Mouse (Mus musculus) small intestine, adult 2 months (tissue): Measurements from ENCODE around the gene Zfp14. TPM values are rescaled to one million over a fixed set of nuclear protein-coding genes. Genes with fewer than 3 reads are reported as not detected.

Experiments used
- H3K27ac ChIP-seq: fragments of 200-500 bp; 2 replicates; pipeline ENCODE4 v1.5.1; 2012; ENCODE audit warnings: low read depth, low read length, control low read depth, inconsistent platforms; ENCODE audit not compliant: insufficient read depth
- H3K27me3 ChIP-seq: fragments of 200-500 bp; 2 replicates; pipeline ENCODE4 v1.6.1; 2012; ENCODE audit warnings: mild to moderate bottlenecking, moderate library complexity, low read length, inconsistent platforms; ENCODE audit not compliant: control insufficient read depth, insufficient read depth
- H3K36me3 ChIP-seq: fragments of 200-500 bp; 2 replicates; pipeline ENCODE4 v1.6.1; 2012; ENCODE audit warnings: mild to moderate bottlenecking, low read length, control low read depth, inconsistent platforms; ENCODE audit not compliant: control insufficient read depth, insufficient read depth
- H3K4me1 ChIP-seq: fragments of 200-500 bp; 2 replicates; pipeline ENCODE4 v1.6.1; 2012; ENCODE audit warnings: low read length, inconsistent platforms, mixed read lengths; ENCODE audit not compliant: control insufficient read depth, insufficient read depth, insufficient read length
- H3K4me3 ChIP-seq: fragments of 200-500 bp; 2 replicates; pipeline ENCODE4 v1.5.1; 2012; ENCODE audit warnings: low read depth, mild to moderate bottlenecking, control low read depth, inconsistent platforms, low read length, moderate library complexity
- CTCF ChIP-seq: fragments of 200-500 bp; IDR thresholded peaks from 2 replicates; pipeline ENCODE4 v1.5.1; 2012; ENCODE audit warnings: low read depth, mild to moderate bottlenecking, control low read depth, inconsistent platforms, low read length, moderate library complexity, mixed read lengths; ENCODE audit not compliant: insufficient replicate concordance, insufficient read length; ENCODE audit errors: extremely low read depth
- POLR2A ChIP-seq: fragments of 200-500 bp; IDR thresholded peaks from 2 replicates; pipeline ENCODE4 v1.6.1; 2012; ENCODE audit warnings: low read depth, mild to moderate bottlenecking, control low read depth, inconsistent platforms, low read length, moderate library complexity
- WGBS: fragments of 180-500 bp; shearing (Covaris S2); methylation state at CpG from one replicate; pipeline ENCODE4 v1.1.7; 2018; 5-methylcytosine and 5-hydroxymethylcytosine counted together
- polyA plus RNA-seq: library from polyadenylated mRNA; depleted of rRNA; stranded (reverse); fragments of >200 nt; gene quantifications from 2 replicates; pipeline ENCODE4 v1.2.3, GENCODE M21; 2012

Gene Zfp14
- polyA plus RNA-seq, 1 experiment = 0.58 TPM

DNA sequence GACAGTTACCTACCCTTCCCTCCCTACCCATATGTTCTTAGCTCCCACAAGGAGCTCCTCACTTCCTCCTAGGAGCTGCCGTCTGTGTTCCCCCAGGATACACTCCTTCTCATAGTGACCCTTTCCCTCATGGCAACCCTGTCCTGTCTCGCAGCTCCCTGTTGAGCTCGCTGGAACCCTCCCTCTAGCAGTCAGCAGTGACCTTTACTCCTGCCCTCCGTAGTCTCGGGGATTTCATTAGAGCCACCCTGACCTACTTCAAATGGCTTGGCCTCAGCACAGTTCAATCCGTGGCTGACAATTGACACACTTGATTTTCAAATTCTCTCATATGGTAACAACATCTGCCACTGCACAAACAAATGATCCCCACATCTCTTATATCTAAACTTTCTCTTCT lies 20.5 kb downstream of the Zfp14 start:
- Histone ChIP-seq H3K27me3 (no peaks in the 10 kb centered on the region), H3K36me3 (peaks cover 6% of the 10 kb centered on the region; the same call in 1 of the 2 replicates), H3K4me3 (no peak overlapping the region), H3K4me1 (no peaks in the 10 kb centered on the region), H3K27ac (no peak overlapping the region)
- TF ChIP-seq POLR2A (no peak), CTCF (no peak)
- WGBS = 18% methylated on average over 6 of the region's 6 CpGs

DNA sequence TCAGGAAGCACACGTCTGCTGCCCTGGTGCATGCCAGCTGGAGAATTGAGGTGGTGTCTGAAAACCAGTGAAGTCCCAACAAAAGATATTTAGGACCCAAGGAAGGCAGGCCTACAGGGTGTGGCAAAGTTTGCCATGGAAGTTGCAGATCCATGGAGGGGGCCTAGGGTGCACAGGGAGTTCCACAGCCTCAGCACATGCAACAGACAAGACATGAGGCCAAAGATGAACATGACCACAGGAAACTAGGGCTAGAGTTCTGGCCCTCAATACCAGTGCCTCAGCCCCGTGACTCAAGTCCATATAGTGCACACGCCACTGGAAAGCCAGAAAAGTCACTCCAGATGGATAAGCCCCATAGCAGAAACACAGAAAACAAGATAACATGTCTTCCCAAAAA lies 22.6 kb downstream of the Zfp14 start:
- no peak for TF ChIP-seq CTCF
- TF ChIP-seq POLR2A = no peak
- Histone ChIP-seq H3K4me3 (no peak overlapping the region), H3K36me3 (peaks cover 12% of the 10 kb centered on the region), H3K4me1 (no peaks in the 10 kb centered on the region), H3K27ac (no peak overlapping the region), H3K27me3 (no peaks in the 10 kb centered on the region)
- 90% methylated on average over 3 of the region's 3 CpGs for WGBS

DNA sequence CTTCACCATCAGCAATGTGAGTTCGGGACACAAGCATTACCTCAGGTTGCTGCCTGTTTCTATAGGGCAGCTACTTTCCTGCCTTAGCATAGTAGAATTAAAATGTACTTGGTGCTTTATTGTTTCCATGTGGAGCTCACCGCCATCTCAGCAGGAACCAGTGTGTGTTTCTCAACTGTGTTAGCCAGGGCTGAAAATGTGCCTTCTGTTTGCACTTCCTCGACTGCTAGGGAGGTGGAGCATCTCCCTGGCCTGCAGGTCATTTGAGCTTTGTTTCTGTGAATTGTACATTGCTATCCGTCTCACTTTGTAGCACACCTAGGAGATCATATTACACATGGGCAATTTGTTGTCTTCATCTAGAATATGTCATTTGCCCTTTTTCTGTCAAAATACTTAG lies 23.8 kb downstream of the Zfp14 start:
- no peak for TF ChIP-seq POLR2A
- no peak for TF ChIP-seq CTCF
- Histone ChIP-seq H3K36me3 (peaks cover 24% of the 10 kb centered on the region), H3K27ac (no peak overlapping the region), H3K4me1 (no peaks in the 10 kb centered on the region), H3K27me3 (no peaks in the 10 kb centered on the region), H3K4me3 (no peak overlapping the region)
- 70% methylated on average over 4 of the region's 4 CpGs for WGBS

DNA sequence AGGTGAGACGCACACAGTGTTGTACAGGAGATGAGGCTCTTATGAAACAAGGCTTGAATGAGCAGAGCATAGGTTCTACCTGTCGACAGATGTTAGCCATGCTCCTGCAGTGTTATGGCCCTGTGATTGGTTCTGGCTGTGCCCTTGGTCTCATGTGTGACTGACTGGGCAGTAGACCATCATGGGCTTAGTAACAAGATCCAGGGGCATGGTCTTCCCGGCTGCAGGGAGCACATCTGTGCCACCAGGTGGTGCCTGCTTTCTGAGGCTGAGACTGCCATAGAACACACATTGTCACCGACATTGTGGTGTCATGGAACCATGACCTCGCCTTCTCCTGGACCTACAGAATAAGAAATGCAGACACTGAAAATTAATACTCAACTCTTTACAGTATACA lies 25.8 kb downstream of the Zfp14 start:
- no peaks in the 10 kb centered on the region for H3K27me3 ChIP-seq
- 78% methylated on average over 5 of the region's 5 CpGs for WGBS
- no peaks in the 10 kb centered on the region for H3K4me1 ChIP-seq
- peaks cover 30% of the 10 kb centered on the region for H3K36me3 ChIP-seq
- no peak overlapping the region for H3K4me3 ChIP-seq
- H3K27ac ChIP-seq = no peak overlapping the region
- TF ChIP-seq CTCF = no peak
- TF ChIP-seq POLR2A = no peak

DNA sequence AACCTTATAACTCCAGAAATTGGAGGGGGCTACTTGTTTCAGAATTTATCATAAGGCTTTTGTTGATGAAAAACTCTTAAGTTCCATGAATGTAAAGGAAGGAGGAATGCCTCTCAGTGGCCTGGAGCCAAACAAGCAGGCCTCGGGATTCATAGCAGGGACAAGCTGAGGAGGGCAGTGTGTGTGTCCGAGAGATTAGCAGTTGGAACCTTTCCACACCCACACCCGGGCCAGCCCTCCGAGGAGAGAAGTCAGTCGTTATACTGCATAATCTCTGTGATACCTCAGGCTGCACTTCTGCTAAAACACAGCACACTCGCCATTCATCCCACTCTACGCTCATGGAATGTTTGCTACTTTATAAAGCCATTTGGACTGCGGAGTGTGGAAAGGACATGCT lies 27.4 kb downstream of the Zfp14 start:
- Histone ChIP-seq H3K4me1 (no peaks in the 10 kb centered on the region), H3K27me3 (no peaks in the 10 kb centered on the region), H3K4me3 (no peak overlapping the region), H3K27ac (no peak overlapping the region), H3K36me3 (peaks cover 37% of the 10 kb centered on the region)
- no peak for TF ChIP-seq CTCF
- TF ChIP-seq POLR2A = no peak
- 71% methylated on average over 8 of the region's 8 CpGs for WGBS

DNA sequence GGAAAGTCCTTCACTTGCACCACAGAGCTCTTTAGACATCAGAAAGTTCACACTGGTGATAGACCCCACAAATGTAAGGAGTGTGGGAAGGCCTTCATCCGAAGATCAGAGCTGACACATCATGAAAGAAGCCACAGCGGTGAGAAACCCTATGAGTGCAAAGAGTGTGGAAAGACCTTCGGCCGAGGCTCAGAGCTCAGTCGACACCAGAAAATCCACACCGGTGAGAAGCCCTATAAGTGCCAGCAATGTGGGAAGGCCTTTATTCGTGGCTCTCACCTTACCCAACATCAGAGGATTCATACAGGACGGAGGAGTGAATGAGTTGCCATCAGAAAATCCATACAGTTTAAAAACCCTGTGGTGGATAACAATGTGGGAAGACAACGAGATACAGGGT lies 27.9 kb downstream of the Zfp14 start:
- Histone ChIP-seq H3K27ac (no peak overlapping the region), H3K4me1 (no peaks in the 10 kb centered on the region), H3K4me3 (no peak overlapping the region), H3K27me3 (no peaks in the 10 kb centered on the region), H3K36me3 (peaks cover 41% of the 10 kb centered on the region)
- TF ChIP-seq CTCF (no peak), POLR2A (no peak)
- WGBS = 94% methylated on average over 9 of the region's 9 CpGs

DNA sequence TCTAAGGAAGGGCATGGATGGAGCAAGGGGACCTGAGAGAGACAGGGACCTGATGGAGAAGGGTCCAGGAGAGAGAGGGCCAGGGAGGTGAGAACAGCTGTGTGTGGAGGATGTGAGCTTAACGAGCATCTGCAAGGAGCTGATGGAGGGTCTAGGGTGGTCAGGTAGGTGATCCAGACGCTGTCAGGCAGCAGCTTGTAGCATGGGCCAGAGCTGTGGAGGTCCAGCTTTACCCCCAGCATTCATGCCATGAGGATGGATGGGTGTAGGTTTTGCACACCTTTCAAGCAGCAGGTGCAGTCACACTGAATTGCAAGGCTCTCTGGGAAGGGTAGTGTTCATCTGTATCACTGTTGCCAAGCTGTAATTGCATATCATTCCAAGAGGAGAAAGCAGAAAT lies 31.6 kb downstream of the Zfp14 start:
- no peaks in the 10 kb centered on the region for H3K27me3 ChIP-seq
- 89% methylated on average over 2 of the region's 2 CpGs for WGBS

DNA sequence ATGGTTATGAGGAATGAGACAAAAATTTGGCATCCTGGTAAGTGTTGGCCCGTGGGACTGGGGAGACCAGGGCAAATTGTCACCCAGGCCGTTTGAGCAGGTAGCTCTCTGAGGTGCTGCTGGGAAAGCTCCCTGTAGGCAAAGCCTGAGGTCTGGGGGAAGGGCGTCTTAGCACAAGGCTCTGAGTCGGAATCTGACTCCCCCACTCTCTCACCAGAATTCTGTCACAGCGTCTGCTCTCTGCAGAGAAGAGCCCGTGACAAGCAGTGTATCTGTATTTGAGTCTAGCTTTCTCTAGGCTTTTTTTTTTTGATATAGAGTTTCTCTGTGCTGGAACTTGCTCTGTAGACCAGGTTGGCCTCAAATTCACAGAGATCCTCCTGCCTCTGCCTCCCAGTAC lies 34.0 kb downstream of the Zfp14 start:
- TF ChIP-seq CTCF (no peak), POLR2A (no peak)
- 91% methylated on average over 6 of the region's 6 CpGs for WGBS
- Histone ChIP-seq H3K27ac (no peak overlapping the region), H3K4me1 (no peaks in the 10 kb centered on the region), H3K36me3 (peaks cover 50% of the 10 kb centered on the region), H3K4me3 (no peak overlapping the region), H3K27me3 (no peaks in the 10 kb centered on the region)

More for the DNA sequence above, 31.6 kb downstream of the Zfp14 start:
- no peak for TF ChIP-seq CTCF
- TF ChIP-seq POLR2A = no peak
- Histone ChIP-seq H3K4me1 (no peaks in the 10 kb centered on the region), H3K4me3 (no peak overlapping the region), H3K36me3 (peaks cover 60% of the 10 kb centered on the region), H3K27ac (no peak overlapping the region)
